17 mouse cellular contexts compared by ENCODE assay signal in the genomic region with DNA sequence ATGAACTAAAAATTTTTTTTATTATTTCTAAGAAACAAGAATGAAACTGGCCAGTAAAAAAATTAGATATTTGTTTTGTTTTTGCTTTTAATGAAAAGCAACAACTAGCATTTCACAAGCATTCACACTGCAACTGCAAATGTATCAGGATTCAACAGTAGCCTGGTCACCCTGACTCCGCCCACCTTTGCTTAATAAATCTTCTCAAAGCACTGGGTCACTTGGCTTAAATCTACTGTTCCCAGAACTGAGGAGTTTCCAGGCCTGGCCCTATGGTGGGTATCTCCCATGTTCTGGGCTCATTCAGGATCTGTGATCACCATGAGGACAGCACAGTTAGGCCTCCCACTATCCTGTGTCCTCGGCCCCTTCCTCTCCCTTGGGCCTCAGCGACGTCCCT. TPM values are rescaled to one million over a fixed set of nuclear protein-coding genes. Genes with fewer than 3 reads are reported as not detected.
A peak's percentile ranks its signal among the peaks of the same experiment; 100 is the strongest.
DNase-seq lines count a peak whose midpoint lies in the region; ATAC-seq and TF ChIP-seq lines count a peak whose summit lies in the region.
"Had no signal": no experiment of that assay in that cellular context is flagged by ENCODE, and none has a peak within 500 bp of the region (broad histone marks: within the 10 kb centered on the region; RNA-seq: fewer than 3 reads in every experiment).

No protein-coding gene starts in this region.

- H3K27me3 ChIP-seq in heart, embryonic 14.5 days (ENCODE audit: control insufficient read depth, insufficient read depth, low read length), result no peaks in the 10 kb centered on the region
- no peaks in the 10 kb centered on the region for H3K27me3 ChIP-seq in kidney, embryonic 14.5 days (ENCODE audit: control insufficient read depth, insufficient read depth, low read length)
- H3K27me3 ChIP-seq in E14TG2a.4 (ENCODE audit: insufficient read depth, low read length), result no peaks in the 10 kb centered on the region
- no peaks in the 10 kb centered on the region for H3K27me3 ChIP-seq in ES-Bruce4 (ENCODE audit: control insufficient read depth, insufficient read depth, low read length, poor library complexity, severe bottlenecking)
- H3K27me3 ChIP-seq: forebrain, embryonic 13.5 days; hindbrain, embryonic 13.5 days; lung, embryonic 15.5 days; neural tube, embryonic 12.5 days had no signal

- no peaks in the 10 kb centered on the region for H3K36me3 ChIP-seq in heart, embryonic 14.5 days (ENCODE audit: control insufficient read depth, insufficient read depth, low read length)
- H3K36me3 ChIP-seq in kidney, embryonic 14.5 days (ENCODE audit: control insufficient read depth, insufficient read depth, low read length), result no peaks in the 10 kb centered on the region
- H3K36me3 ChIP-seq in E14TG2a.4 (ENCODE audit: insufficient read depth, low read length) (peaks cover 51% of the 10 kb centered on the region), ES-Bruce4 (ENCODE audit: control insufficient read depth, insufficient read depth, low read length, poor library complexity, severe bottlenecking) (no peaks in the 10 kb centered on the region)
- H3K36me3 ChIP-seq: embryonic facial prominence, embryonic 10.5 days; hindbrain, embryonic 13.5 days; lung, embryonic 15.5 days; midbrain, embryonic 13.5 days; neural tube, embryonic 12.5 days had no signal

- no peak overlapping the region for H3K4me3 ChIP-seq in heart, embryonic 14.5 days (ENCODE audit: control insufficient read depth in 1 of 2, insufficient read depth in 1 of 2, low read depth in 1 of 2, low read length in 2 of 2)
- H3K4me3 ChIP-seq in kidney, embryonic 14.5 days (ENCODE audit: low read length), result no peak overlapping the region
- peak overlapping the region; percentile 39 for H3K4me3 ChIP-seq in E14TG2a.4 (replicated peaks; ENCODE audit: low read length)
- H3K4me3 ChIP-seq in ES-Bruce4 (ENCODE audit: low read depth, low read length), result no peak overlapping the region
- H3K4me3 ChIP-seq: embryonic facial prominence, embryonic 10.5 days; forebrain, embryonic 13.5 days; hindbrain, embryonic 13.5 days; lung, embryonic 15.5 days; midbrain, embryonic 13.5 days; neural tube, embryonic 12.5 days had no signal

- H3K9me3 ChIP-seq in heart, embryonic 14.5 days (ENCODE audit: control insufficient read depth, low read length), result no peaks in the 10 kb centered on the region
- H3K9me3 ChIP-seq in kidney, embryonic 14.5 days (ENCODE audit: control insufficient read depth, low read length), result no peaks in the 10 kb centered on the region
- H3K9me3 ChIP-seq in E14TG2a.4 (ENCODE audit: low read length) (peaks cover 1% of the 10 kb centered on the region; the same call in 1 of the 2 replicates), ES-Bruce4 (replicated peaks; ENCODE audit: control insufficient read depth, insufficient read depth, low read length, poor library complexity, severe bottlenecking) (no peaks in the 10 kb centered on the region)
- H3K9me3 ChIP-seq: embryonic facial prominence, embryonic 10.5 days; forebrain, embryonic 13.5 days; hindbrain, embryonic 13.5 days; lung, embryonic 15.5 days; midbrain, embryonic 13.5 days; neural tube, embryonic 12.5 days had no signal

- H3K4me1 ChIP-seq in heart, embryonic 14.5 days (ENCODE audit: control insufficient read depth in 2 of 2, insufficient read depth in 2 of 2, low read length in 2 of 2), result peaks cover 50 to 79% of the 10 kb centered on the region in 2 experiments
- H3K4me1 ChIP-seq in kidney, embryonic 14.5 days (ENCODE audit: control insufficient read depth, insufficient read depth, low read length), result peaks cover 35% of the 10 kb centered on the region
- H3K4me1 ChIP-seq in E14TG2a.4 (replicated peaks; ENCODE audit: low read depth, low read length) (peaks cover 90% of the 10 kb centered on the region), ES-Bruce4 (ENCODE audit: control insufficient read depth, insufficient read depth, low read length) (peaks cover 18% of the 10 kb centered on the region)

- H3K27ac ChIP-seq in heart, embryonic 14.5 days (replicated peaks in 1 of 2; ENCODE audit: control insufficient read depth in 1 of 2, insufficient read depth in 1 of 2, low read depth in 2 of 2, low read length in 2 of 2), result peak overlapping the region; percentile 71 to 94; a peak in 3 of 4 replicates
- H3K27ac ChIP-seq in kidney, embryonic 14.5 days (ENCODE audit: low read depth, low read length), result no peak overlapping the region
- peak overlapping the region; percentile 27; the same call in 1 of the 2 replicates for H3K27ac ChIP-seq in ES-Bruce4 (ENCODE audit: insufficient read depth, low read length)
- H3K27ac ChIP-seq: forebrain, embryonic 13.5 days; hindbrain, embryonic 13.5 days; liver, embryonic 14.5 days; lung, embryonic 15.5 days; midbrain, embryonic 13.5 days; neural tube, embryonic 12.5 days had no signal

- no peak for ATAC-seq in heart, embryonic 14.5 days (ENCODE audit: insufficient number of reproducible peaks, insufficient read depth, low FRiP score, low read depth)
- ATAC-seq in kidney, embryonic 14.5 days (ENCODE audit: low FRiP score, low TSS enrichment), result peak; percentile 37; the same call in 1 of the 2 replicates
- ATAC-seq: activated CD4-positive, CD25-positive, alpha-beta regulatory T cell, adult 4 months; forebrain, embryonic 13.5 days; inflammation-experienced regulatory T-cells, adult 6 months; midbrain, embryonic 13.5 days had no signal

- no peak overlapping the region for H3K4me2 ChIP-seq in heart, embryonic 14.5 days (ENCODE audit: low read length)
- H3K4me2 ChIP-seq in kidney, embryonic 14.5 days (replicated peaks; ENCODE audit: low read depth, low read length), result no peak overlapping the region
- H3K4me2 ChIP-seq: forebrain, embryonic 13.5 days; hindbrain, embryonic 13.5 days; lung, embryonic 15.5 days; midbrain, embryonic 13.5 days; neural tube, embryonic 12.5 days had no signal

- TF ChIP-seq CTCF in E14TG2a.4 (conservative IDR thresholded peaks at IDR 0.05; ENCODE audit: low read length) (no peak), ES-Bruce4 (IDR thresholded peaks at IDR 0.05; ENCODE audit: low read depth, low read length) (no peak)

- WGBS in heart, embryonic 14.5 days, result 80% methylated on average over 4 of the region's 4 CpGs
- WGBS in kidney, embryonic 14.5 days, result 69% methylated on average over 4 of the region's 4 CpGs

- no peak for TF ChIP-seq EP300 in ES-Bruce4 (IDR thresholded peaks at IDR 0.05; ENCODE audit: insufficient read depth, low read depth, low read length)

- no peak overlapping the region for H3K9ac ChIP-seq in heart, embryonic 14.5 days (ENCODE audit: low read length)
- no peak overlapping the region for H3K9ac ChIP-seq in kidney, embryonic 14.5 days (ENCODE audit: low read depth, low read length)
- peak overlapping the region; percentile 36; the same call in 1 of the 2 replicates for H3K9ac ChIP-seq in ES-Bruce4 (ENCODE audit: low read depth, poor library complexity, severe bottlenecking)
- H3K9ac ChIP-seq: forebrain, embryonic 13.5 days; hindbrain, embryonic 13.5 days; liver, embryonic 14.5 days; lung, embryonic 15.5 days; midbrain, embryonic 13.5 days; neural tube, embryonic 12.5 days had no signal

- no peak for TF ChIP-seq POLR2A in ES-Bruce4 (IDR thresholded peaks at IDR 0.05; ENCODE audit: insufficient read depth, low read length)

- DNase-seq in heart, adult 9 months (ENCODE audit: low spot score in 2 of 2), result no peak
- DNase-seq in kidney, adult 11 months, result no peak
- no peak for DNase-seq in cerebellum, postnatal 25 days
- DNase-seq: cerebellum, adult 2 months had no signal

RNA-seq across cellular contexts. Expression of gene Ezr, which starts 17.9 kb away (rescaled TPM):
- 102 and 115 TPM in 2 replicates for polyA plus RNA-seq in heart, embryonic 14.5 days (2014; fragmentation: Nextera tagmentation; extraction: Ambion mirVana)
- polyA plus RNA-seq in kidney, embryonic 14.5 days (2014; fragmentation: Nextera tagmentation; extraction: Ambion mirVana), result 96.7 and 158 TPM in 2 replicates
- polyA plus RNA-seq in ES-Bruce4 (2011; ENCODE audit: insufficient read depth, insufficient read length, low read depth, missing spikeins), result 163 and 168 TPM in 2 replicates
